Mouse (Mus musculus): ENCODE results near the gene Mrps2. TPM values are rescaled to one million over a fixed set of nuclear protein-coding genes. Genes with fewer than 3 reads are reported as not detected.

The Mrps2 gene
- polyA plus RNA-seq, 1 experiment from 2014 or later = 66.9 TPM

GRCm38 (mm10) chr2:28445082-28445481 is 22.8 kb upstream of the Mrps2 start:
- ATAC-seq (ENCODE audit: insufficient read depth, low FRiP score, low TSS enrichment) (no peak), DNase-seq (ENCODE audit: low spot score) (no peak)
- no peaks in the 10 kb centered on the region for H3K36me3 ChIP-seq (ENCODE audit: control insufficient read depth, insufficient read depth, low read length)
- no peak overlapping the region for H3K4me3 ChIP-seq (ENCODE audit: low read depth, low read length)
- no peaks in the 10 kb centered on the region for H3K27me3 ChIP-seq (ENCODE audit: control insufficient read depth, insufficient read depth, low read length)
- no peak overlapping the region for H3K9ac ChIP-seq (ENCODE audit: low read length)
- H3K4me1 ChIP-seq (ENCODE audit: control insufficient read depth, insufficient read depth, low read length) = peaks cover 8% of the 10 kb centered on the region; the same call in 1 of the 2 replicates
- no peak overlapping the region for H3K27ac ChIP-seq (ENCODE audit: low read depth, low read length)
- 80% methylated on average over 4 of the region's 4 CpGs for WGBS
- H3K4me2 ChIP-seq (ENCODE audit: low read depth) = no peak overlapping the region
- H3K9me3 ChIP-seq (ENCODE audit: control insufficient read depth, low read length) = no peaks in the 10 kb centered on the region

GRCm38 (mm10) chr2:28446181-28446514 is 21.7 kb upstream of the Mrps2 start:
- Histone ChIP-seq H3K4me2 (ENCODE audit: low read depth) (peak overlapping the region; percentile 99), H3K4me1 (ENCODE audit: control insufficient read depth, insufficient read depth, low read length) (peaks cover 8% of the 10 kb centered on the region; the same call in 1 of the 2 replicates), H3K4me3 (ENCODE audit: low read depth, low read length) (peak overlapping the region; percentile 78), H3K9me3 (ENCODE audit: control insufficient read depth, low read length) (no peaks in the 10 kb centered on the region), H3K27ac (ENCODE audit: low read depth, low read length) (no peak overlapping the region), H3K36me3 (ENCODE audit: control insufficient read depth, insufficient read depth, low read length) (no peaks in the 10 kb centered on the region), H3K9ac (ENCODE audit: low read length) (peak overlapping the region; percentile 81), H3K27me3 (ENCODE audit: control insufficient read depth, insufficient read depth, low read length) (no peaks in the 10 kb centered on the region)
- no peak for ATAC-seq (ENCODE audit: insufficient read depth, low FRiP score, low TSS enrichment)
- DNase-seq (ENCODE audit: low spot score) = no peak
- 9% methylated on average over 5 of the region's 5 CpGs for WGBS

- Histone ChIP-seq H3K4me3 (ENCODE audit: low read depth, low read length) (peak within 1 kb of the TSS; percentile 78), H3K4me1 (ENCODE audit: control insufficient read depth, insufficient read depth, low read length) (peaks cover 8% of the 10 kb centered on the region; the same call in 1 of the 2 replicates), H3K27me3 (ENCODE audit: control insufficient read depth, insufficient read depth, low read length) (no peaks in the 10 kb centered on the region), H3K4me2 (ENCODE audit: low read depth) (peak within 1 kb of the TSS; percentile 99), H3K36me3 (ENCODE audit: control insufficient read depth, insufficient read depth, low read length) (no peaks in the 10 kb centered on the region; the same call in 1 of the 2 replicates), H3K27ac (ENCODE audit: low read depth, low read length) (no peak within 1 kb of the TSS), H3K9me3 (ENCODE audit: control insufficient read depth, low read length) (no peaks in the 10 kb centered on the region), H3K9ac (ENCODE audit: low read length) (peak within 1 kb of the TSS; percentile 81)
- ATAC-seq (ENCODE audit: insufficient read depth, low FRiP score, low TSS enrichment) = peak; percentile 45; the same call in 1 of the 2 replicates
- DNase-seq (ENCODE audit: low spot score) = peak; percentile 55
- WGBS = under 1% methylated on average over 76 of the region's 118 CpGs
Observed at GRCm38 (mm10) chr2:28446515-28447314, 21.2 kb upstream of the Mrps2 start, which contains the start of gene Ppp1r26. Gene Ppp1r26 (plus strand): TSS chr2:28446800.

GRCm38 (mm10) chr2:28447315-28447670 is 20.6 kb upstream of the Mrps2 start:
- DNase-seq (ENCODE audit: low spot score) (no peak), ATAC-seq (ENCODE audit: insufficient read depth, low FRiP score, low TSS enrichment) (no peak)
- H3K27ac ChIP-seq (ENCODE audit: low read depth, low read length) = no peak overlapping the region

GRCm38 (mm10) chr2:28451663-28452062 is 16.2 kb upstream of the Mrps2 start:
- no peaks in the 10 kb centered on the region; the same call in none of the 2 replicates for H3K36me3 ChIP-seq (ENCODE audit: control insufficient read depth, insufficient read depth, low read length)
- H3K27ac ChIP-seq (ENCODE audit: low read depth, low read length) = no peak overlapping the region
- H3K4me3 ChIP-seq (ENCODE audit: low read depth, low read length) = no peak overlapping the region
- no peaks in the 10 kb centered on the region for H3K9me3 ChIP-seq (ENCODE audit: control insufficient read depth, low read length)
- H3K4me1 ChIP-seq (ENCODE audit: control insufficient read depth, insufficient read depth, low read length) = peaks cover 4% of the 10 kb centered on the region; the same call in 1 of the 2 replicates
- H3K9ac ChIP-seq (ENCODE audit: low read length) = no peak overlapping the region
- ATAC-seq (ENCODE audit: insufficient read depth, low FRiP score, low TSS enrichment) (no peak), DNase-seq (ENCODE audit: low spot score) (no peak)
- no peak overlapping the region for H3K4me2 ChIP-seq (ENCODE audit: low read depth)
- WGBS = 90% methylated on average over 11 of the region's 11 CpGs
- H3K27me3 ChIP-seq (ENCODE audit: control insufficient read depth, insufficient read depth, low read length) = no peaks in the 10 kb centered on the region

More at GRCm38 (mm10) chr2:28447315-28447670, 20.6 kb upstream of the Mrps2 start:
- H3K4me2 ChIP-seq (ENCODE audit: low read depth) = peak overlapping the region; percentile 99
- 9% methylated on average over 11 of the region's 11 CpGs for WGBS
- H3K4me3 ChIP-seq (ENCODE audit: low read depth, low read length) = peak overlapping the region; percentile 78
- no peaks in the 10 kb centered on the region; the same call in 1 of the 2 replicates for H3K36me3 ChIP-seq (ENCODE audit: control insufficient read depth, insufficient read depth, low read length)
- H3K9me3 ChIP-seq (ENCODE audit: control insufficient read depth, low read length) = no peaks in the 10 kb centered on the region
- H3K9ac ChIP-seq (ENCODE audit: low read length) = peak overlapping the region; percentile 81
- H3K27me3 ChIP-seq (ENCODE audit: control insufficient read depth, insufficient read depth, low read length) = no peaks in the 10 kb centered on the region
- H3K4me1 ChIP-seq (ENCODE audit: control insufficient read depth, insufficient read depth, low read length) = peaks cover 8% of the 10 kb centered on the region; the same call in 1 of the 2 replicates

GRCm38 (mm10) chr2:28453539-28453938 is 14.3 kb upstream of the Mrps2 start:
- H3K36me3 ChIP-seq (ENCODE audit: control insufficient read depth, insufficient read depth, low read length) = no peaks in the 10 kb centered on the region; the same call in none of the 2 replicates
- no peak overlapping the region for H3K27ac ChIP-seq (ENCODE audit: low read depth, low read length)
- ATAC-seq (ENCODE audit: insufficient read depth, low FRiP score, low TSS enrichment) (no peak), DNase-seq (ENCODE audit: low spot score) (no peak)
- 95% methylated on average over 6 of the region's 6 CpGs for WGBS
- H3K27me3 ChIP-seq (ENCODE audit: control insufficient read depth, insufficient read depth, low read length) = no peaks in the 10 kb centered on the region
- no peak overlapping the region for H3K9ac ChIP-seq (ENCODE audit: low read length)
- H3K9me3 ChIP-seq (ENCODE audit: control insufficient read depth, low read length) = no peaks in the 10 kb centered on the region
- no peaks in the 10 kb centered on the region for H3K4me1 ChIP-seq (ENCODE audit: control insufficient read depth, insufficient read depth, low read length)
- H3K4me3 ChIP-seq (ENCODE audit: low read depth, low read length) = no peak overlapping the region
- no peak overlapping the region for H3K4me2 ChIP-seq (ENCODE audit: low read depth)

- no peaks in the 10 kb centered on the region for H3K27me3 ChIP-seq (ENCODE audit: control insufficient read depth, insufficient read depth, low read length)
- no peak for ATAC-seq (ENCODE audit: insufficient read depth, low FRiP score, low TSS enrichment)
Observed at GRCm38 (mm10) chr2:28456616-28457015, 11.2 kb upstream of the Mrps2 start.

GRCm38 (mm10) chr2:28463919-28464318 is 3.9 kb upstream of the Mrps2 start:
- peak; percentile 54 for DNase-seq (ENCODE audit: low spot score)
- Histone ChIP-seq H3K27ac (ENCODE audit: low read depth, low read length) (no peak overlapping the region), H3K4me3 (ENCODE audit: low read depth, low read length) (no peak overlapping the region), H3K4me1 (ENCODE audit: control insufficient read depth, insufficient read depth, low read length) (peaks cover 6% of the 10 kb centered on the region; the same call in 1 of the 2 replicates), H3K9ac (ENCODE audit: low read length) (no peak overlapping the region), H3K9me3 (ENCODE audit: control insufficient read depth, low read length) (no peaks in the 10 kb centered on the region), H3K27me3 (ENCODE audit: control insufficient read depth, insufficient read depth, low read length) (no peaks in the 10 kb centered on the region), H3K36me3 (ENCODE audit: control insufficient read depth, insufficient read depth, low read length) (no peaks in the 10 kb centered on the region), H3K4me2 (ENCODE audit: low read depth) (no peak overlapping the region)
- ATAC-seq (ENCODE audit: insufficient read depth, low FRiP score, low TSS enrichment) = no peak
- 33% methylated on average over 3 of the region's 3 CpGs for WGBS

More at GRCm38 (mm10) chr2:28456616-28457015, 11.2 kb upstream of the Mrps2 start:
- H3K36me3 ChIP-seq (ENCODE audit: control insufficient read depth, insufficient read depth, low read length) = no peaks in the 10 kb centered on the region; the same call in none of the 2 replicates
- DNase-seq (ENCODE audit: low spot score) = no peak
- WGBS = 88% methylated on average over 1 of the region's 1 CpGs
- H3K4me3 ChIP-seq (ENCODE audit: low read depth, low read length) = no peak overlapping the region
- no peak overlapping the region for H3K4me2 ChIP-seq (ENCODE audit: low read depth)
- no peaks in the 10 kb centered on the region for H3K9me3 ChIP-seq (ENCODE audit: control insufficient read depth, low read length)
- H3K4me1 ChIP-seq (ENCODE audit: control insufficient read depth, insufficient read depth, low read length) = no peaks in the 10 kb centered on the region
- H3K9ac ChIP-seq (ENCODE audit: low read length) = no peak overlapping the region; the same call in 1 of the 2 replicates
- H3K27ac ChIP-seq (ENCODE audit: low read depth, low read length) = no peak overlapping the region

- no peak for ATAC-seq (ENCODE audit: insufficient read depth, low FRiP score, low TSS enrichment)
- Histone ChIP-seq H3K9ac (ENCODE audit: low read length) (no peak overlapping the region), H3K4me3 (ENCODE audit: low read depth, low read length) (no peak overlapping the region), H3K4me2 (ENCODE audit: low read depth) (no peak overlapping the region), H3K27me3 (ENCODE audit: control insufficient read depth, insufficient read depth, low read length) (no peaks in the 10 kb centered on the region), H3K36me3 (ENCODE audit: control insufficient read depth, insufficient read depth, low read length) (peaks cover 5% of the 10 kb centered on the region), H3K27ac (ENCODE audit: low read depth, low read length) (no peak overlapping the region), H3K9me3 (ENCODE audit: control insufficient read depth, low read length) (no peaks in the 10 kb centered on the region), H3K4me1 (ENCODE audit: control insufficient read depth, insufficient read depth, low read length) (peaks cover 7% of the 10 kb centered on the region; the same call in 1 of the 2 replicates)
- DNase-seq (ENCODE audit: low spot score) = peak; percentile 9
- WGBS = 77% methylated on average over 9 of the region's 9 CpGs
Observed at GRCm38 (mm10) chr2:28464919-28465318, 2.9 kb upstream of the Mrps2 start.

All from neural tube, embryonic 11.5 days (tissue).